Mouse (Mus musculus): Measurements from ENCODE around the gene Ngrn.

Gene Ngrn

DNA sequence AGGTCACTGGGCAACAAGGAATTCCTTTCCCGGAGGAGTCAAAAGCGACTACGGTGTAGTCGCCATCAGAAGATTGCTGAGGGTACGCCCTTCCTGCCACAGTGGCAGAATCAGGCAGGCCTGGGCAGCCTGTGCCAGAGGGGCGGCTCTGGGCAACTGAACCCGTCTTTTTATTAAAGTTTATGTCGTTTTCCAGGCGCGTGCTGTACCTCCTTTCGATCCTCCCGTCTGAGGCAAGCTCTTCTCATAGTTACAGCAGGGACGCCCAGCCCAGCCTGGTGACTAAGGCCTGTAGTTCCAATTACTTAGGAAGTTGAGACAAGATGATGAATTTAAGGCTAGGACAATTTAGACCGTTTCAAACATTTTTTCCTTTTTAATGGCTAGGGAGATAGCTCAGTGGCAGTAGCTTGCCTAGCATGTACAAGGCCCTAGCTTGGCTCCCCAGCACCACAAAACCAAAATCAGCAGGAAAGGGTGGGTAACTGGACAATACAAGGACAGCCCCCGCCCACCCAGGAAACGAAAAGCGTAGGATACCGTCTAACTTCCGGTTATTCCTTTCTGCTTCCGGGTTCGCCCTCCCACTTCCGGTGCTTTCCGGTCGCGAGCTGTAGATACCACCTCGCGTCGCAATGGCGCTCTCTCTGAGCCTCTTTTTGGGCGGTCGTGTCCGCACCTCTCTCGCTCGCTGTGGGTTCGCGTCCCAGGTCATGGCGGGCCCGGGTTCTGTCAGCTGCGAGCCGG lies at the start of gene Ngrn:
TSS of gene Ngrn (plus strand) at position 591 of the 747 bp plus-strand sequence.
- DNase-seq (ENCODE audit: low spot score in 2 of 2) = peak; percentile 82 to 86

DNA sequence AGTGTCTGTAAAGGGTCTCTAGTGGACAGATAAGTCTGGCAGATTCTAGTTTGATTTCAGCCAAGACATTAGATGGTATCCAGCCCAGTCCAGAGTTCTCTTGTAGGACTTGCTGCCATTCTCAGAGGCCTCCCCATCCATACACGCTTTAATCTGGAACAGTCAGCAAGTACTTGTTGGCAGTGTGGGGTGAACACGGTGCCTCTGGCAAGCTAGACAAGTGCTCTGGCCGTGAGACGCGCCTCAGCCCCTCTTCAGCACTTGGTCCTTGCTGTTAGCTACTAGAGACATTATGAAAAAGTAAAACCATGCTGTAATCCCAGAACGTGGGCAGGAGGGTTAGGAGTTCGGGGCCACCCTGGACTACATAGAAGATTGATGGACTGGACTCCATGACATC lies 47.4 kb upstream of the Ngrn start:
- no peak for DNase-seq (ENCODE audit: low spot score in 2 of 2)

DNA sequence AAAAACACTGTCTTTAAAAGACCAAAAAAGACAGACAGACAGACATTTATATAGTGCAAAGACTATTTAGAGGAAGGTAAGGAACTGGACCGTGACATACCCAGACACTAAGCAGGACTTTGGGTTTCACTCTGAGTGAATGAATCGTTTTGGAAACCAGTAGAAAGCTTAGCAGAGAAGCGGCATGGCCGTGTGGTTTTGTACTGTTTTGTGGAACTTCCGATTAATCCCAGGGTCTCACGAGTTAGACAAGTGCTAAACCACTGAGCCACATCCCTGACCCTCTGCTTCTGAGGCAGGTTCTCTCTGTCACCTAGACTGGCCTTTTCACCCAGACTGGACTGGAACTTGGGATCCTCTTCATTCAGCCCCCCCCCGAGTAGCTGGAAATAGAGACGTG lies 46.6 kb upstream of the Ngrn start:
- DNase-seq (ENCODE audit: low spot score in 2 of 2) = no peak

DNA sequence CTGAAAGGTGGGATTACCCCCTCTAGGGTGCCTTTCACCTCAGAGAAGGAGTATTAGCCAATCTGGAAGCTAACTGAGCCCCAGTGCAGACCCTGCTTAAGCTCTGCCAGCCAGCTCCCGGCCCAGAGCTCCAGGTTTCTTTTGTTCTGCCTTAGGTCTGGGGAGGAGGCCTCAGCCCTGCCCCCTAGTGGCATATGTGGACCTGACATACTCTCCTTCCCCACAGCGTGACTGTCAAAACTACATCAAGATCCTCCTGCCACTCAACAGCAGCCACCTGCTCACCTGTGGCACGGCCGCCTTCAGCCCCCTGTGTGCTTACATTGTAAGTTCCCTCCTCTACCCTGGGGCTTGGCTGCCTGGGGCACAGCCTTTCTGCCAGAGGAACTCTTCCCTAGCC lies 45.6 kb upstream of the Ngrn start:
- peak; percentile 65 to 74 for DNase-seq (ENCODE audit: low spot score in 2 of 2)

DNA sequence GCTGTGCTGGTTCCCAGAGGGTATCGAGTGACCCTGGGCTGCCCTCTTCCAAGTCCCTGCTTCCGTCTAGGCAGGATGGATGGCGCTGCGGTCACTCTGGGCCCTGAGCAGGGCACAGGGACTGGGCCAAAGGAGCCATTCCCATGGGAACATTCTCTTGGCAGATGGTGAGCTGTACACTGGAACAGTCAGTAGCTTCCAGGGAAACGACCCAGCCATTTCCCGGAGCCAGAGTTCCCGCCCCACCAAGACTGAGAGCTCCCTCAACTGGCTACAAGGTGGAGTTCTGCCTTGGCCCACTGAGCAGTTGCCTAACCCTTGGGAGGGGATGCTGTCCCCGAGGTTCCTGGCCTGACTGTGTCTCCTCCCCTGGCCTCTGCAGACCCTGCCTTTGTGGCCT lies 44.4 kb upstream of the Ngrn start:
- DNase-seq (ENCODE audit: low spot score in 2 of 2) = peak in 1 of 2 experiments; percentile 69

DNA sequence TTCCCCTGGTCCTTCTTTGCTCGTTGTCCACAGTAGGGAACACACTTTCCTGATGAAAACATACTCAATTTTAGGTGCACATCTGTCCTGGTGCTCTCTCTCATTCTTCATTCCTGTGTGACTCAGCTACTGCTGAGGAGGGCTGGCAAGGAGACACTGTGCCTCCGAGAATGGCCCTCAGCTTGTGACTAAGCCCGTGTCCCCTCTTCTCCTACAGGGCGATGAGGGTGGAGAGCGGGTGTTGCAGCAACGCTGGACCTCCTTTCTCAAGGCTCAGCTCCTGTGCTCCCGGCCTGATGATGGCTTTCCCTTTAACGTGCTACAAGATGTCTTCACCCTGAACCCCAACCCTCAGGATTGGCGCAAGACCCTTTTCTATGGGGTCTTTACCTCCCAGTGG lies 42.3 kb upstream of the Ngrn start:
- DNase-seq (ENCODE audit: low spot score in 2 of 2) = no peak

DNA sequence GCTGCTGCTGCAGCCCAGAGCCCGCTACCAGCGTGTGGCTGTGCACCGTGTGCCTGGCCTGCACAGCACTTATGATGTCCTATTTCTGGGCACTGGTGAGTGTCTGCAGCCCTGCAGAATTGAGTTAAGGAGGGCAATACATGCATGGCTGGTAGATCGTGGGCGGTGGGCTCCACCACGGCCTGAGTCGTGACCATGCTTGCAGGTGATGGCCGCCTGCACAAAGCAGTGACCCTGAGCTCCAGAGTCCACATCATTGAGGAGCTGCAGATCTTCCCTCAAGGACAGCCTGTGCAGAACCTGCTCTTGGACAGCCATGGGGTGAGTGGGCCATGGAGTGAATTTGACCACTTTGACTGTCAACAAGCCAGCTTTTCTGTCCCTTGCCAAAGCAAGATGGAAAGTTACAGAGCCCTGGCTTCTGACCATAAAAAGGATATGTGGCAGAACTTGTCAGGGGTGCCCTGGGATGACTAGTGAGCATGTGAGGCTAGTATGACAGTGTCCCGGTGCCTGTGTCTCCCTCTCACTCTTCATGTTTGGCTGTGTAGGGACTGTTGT lies 40.7 kb upstream of the Ngrn start:
- no peak for DNase-seq (ENCODE audit: low spot score in 2 of 2)

DNA sequence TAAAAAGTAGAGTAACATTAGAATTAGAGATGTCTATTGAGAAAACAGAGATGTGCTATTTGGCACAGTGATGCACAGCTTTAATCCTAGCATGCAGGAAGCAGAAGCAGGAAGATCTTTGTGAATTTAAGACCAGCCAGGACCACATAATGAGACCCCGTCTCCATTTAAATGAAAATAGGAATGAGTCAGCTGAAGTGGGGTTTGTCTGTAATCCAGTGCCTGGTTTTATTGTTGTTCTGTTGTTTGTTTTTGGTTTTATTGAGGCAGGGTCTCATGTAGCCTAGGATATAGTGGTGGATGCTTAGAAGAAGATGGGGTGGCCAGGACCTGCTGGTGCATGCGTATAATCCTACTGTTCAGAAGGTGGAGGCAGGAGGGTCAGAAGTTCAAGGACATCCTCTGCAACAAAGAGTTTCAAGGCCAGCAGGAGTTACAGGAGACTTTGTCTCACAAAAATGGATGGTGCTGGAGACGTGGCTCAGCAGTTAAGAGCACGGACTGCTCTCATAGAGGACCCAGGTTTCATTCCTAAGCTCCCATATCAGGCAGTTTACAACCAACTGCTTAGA lies 39.8 kb upstream of the Ngrn start:
- DNase-seq (ENCODE audit: low spot score in 2 of 2) = no peak

DNA sequence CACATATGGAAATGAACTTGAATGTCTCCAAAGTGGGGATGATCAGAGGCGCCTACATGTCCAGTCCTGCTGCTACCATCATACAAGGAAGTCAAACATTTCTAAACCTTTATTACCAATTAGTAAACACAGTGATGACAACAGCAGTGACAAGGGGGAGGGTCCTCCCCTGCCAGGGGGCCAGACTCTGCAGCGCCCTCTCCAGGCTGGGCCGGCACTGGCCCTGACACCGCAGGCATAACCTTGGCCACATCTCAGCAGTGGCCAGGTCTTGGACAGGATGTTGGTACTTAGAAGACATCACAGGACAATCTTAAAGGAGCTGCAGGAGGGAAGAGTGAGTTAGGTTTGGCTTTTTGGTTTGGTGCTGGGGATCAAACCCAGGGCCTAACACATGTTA lies 34.0 kb upstream of the Ngrn start:
- no peak for DNase-seq (ENCODE audit: low spot score in 2 of 2)

DNA sequence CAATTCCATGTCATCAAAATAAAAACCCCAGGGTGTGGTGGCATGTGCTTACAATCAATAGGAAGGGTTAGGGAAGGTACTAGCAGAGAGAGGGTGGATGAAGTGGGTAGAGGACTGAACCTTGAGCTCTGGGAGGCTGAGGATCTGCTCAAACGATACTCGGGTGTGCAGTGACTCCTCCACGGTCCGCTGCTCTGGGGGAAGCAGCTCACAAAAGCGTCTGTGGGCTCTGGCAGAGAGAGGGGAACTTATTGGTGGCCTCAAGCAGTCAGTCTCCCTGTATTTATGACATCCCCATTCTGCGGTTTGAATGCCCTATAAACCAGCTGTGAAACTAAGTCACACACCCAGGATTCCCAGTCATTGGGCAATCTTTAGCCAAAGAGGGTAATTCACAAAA lies 30.8 kb upstream of the Ngrn start:
- DNase-seq (ENCODE audit: low spot score in 2 of 2) = no peak

DNA sequence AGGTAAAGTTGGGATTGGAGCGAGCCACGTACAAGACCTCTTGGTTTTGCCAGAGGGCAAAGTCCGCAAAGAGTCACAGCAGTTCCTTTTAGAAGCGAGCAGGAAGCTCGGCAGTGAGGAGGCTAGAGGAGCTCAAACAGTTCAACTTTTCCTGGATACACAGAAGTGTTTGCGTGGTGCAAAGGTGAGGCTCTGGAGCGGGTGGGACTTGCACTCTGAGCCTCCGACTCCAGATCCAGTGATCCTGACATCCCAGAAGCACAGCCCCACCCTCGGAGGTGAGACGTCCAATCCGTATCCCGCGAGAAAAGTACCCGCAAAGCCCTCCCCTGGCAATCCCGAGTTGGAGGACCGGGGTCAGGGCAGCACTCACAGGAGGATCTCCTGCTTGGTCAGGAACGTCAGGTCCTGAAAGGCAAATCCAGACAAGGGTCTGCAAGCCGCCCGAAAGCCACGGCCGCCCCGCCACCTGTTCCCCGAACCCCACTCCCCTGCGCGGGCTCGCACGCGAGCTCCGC lies 29.0 kb upstream of the Ngrn start:
- DNase-seq (ENCODE audit: low spot score in 2 of 2) = no peak

DNA sequence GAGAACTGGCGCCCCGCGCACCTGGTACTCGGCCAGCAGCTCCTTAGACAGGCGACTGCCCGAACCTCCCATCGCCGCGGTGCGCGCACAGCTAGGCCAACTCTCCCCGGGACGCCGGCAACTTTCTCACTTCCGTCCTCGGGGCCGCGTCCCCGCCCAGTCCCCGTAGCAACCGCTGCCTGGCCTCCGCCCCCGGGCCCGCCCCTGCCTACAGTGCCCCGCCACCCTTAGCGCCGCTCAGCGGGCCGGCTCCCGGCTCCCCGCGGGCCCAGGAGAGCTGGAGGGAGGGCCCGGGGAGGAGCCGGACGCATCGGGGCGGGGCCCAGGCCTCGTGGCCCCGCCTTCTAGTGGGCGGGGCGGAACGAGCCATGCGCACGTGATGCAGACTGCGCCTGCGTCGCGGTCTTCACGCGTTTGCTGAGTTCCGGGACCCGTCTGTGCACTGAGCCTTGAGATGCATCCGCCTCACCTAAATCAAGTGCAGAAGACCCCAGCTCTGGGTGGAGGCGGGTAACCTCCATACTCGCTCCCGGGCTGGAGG lies 28.5 kb upstream of the Ngrn start, which contains the start of the genes Cib1 and Gdpgp1:
TSS of gene Cib1 (minus strand) at position 325 of the 541 bp plus-strand sequence.
TSS of gene Gdpgp1 (plus strand) at position 377 of the 541 bp plus-strand sequence.
- peak; percentile 96 to 97 for DNase-seq (ENCODE audit: low spot score in 2 of 2)

DNA sequence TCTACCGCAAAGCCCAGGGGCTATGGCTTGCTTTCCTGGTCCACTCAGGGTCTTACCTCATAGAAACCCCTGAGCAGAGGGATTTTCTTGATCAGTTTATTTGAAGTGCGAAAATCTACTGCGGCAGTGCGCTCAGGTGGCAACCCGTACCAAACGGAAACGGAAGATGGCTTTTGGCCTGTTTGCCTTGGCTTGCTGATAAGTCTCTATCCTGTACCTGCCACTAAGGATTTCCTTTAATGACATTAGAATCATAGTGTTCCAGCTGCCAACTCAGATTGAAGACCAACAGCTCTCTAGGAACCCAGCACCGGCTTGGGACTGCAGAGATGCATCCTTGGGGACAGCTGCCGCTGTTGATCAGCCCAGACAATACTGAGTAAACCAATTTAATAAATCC lies 27.2 kb upstream of the Ngrn start:
- DNase-seq (ENCODE audit: low spot score in 2 of 2) = no peak

DNA sequence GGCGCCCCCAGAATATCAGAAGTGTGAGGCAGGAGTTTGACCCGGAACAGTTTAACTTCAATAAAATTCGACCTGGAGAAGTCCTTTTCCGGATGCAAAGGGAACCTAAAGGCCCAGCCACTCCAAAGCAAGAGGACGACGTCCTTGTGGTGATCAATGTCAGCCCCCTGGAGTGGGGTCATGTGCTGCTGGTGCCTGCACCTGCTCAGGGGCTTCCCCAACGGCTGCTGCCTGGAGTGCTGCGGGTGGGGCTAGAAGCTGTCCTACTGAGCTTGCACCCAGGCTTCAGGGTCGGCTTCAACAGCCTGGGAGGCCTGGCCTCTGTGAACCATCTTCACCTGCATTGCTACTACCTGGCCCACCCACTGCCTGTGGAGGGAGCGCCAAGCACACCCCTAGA lies 22.5 kb upstream of the Ngrn start:
- DNase-seq (ENCODE audit: low spot score in 2 of 2) = no peak

DNA sequence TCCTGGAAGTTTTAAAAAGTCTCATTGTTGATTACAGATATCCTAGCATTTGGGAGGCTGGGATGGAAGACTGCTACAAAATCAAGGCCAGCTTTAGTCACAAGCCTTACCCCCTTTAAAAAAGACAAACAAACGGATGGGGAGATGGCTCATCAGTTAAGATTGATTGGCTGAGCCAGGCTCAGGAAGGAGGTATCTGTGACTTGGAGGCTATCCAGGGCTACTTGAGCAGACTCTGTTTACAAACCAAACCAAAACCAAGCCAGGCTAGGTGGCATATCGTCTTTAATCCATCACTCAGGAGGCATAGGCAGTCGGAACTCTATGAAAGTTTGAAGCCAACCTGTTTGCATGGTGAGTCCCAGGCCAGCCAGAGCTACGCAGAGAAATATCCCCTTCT lies 19.4 kb upstream of the Ngrn start:
- no peak for DNase-seq (ENCODE audit: low spot score in 2 of 2)

DNA sequence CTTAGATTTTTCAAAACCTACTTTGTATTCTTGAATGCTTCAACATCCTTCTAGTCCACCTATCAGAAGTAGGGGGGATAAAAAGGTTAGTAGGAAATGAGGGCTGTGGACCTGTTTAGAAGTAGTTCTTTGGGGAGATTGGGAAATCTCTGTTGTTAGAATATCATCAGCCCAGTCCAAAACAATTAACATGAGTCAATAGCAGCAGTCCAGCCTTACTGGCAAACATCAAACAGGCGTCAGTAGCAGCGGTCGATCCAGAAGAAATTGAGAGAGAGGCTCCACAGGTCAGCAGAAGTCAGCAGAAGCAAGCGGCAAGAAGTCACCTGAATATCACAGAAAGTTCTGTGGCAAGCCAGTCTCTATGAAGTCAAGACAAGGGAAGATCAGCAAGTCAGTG lies 16.2 kb upstream of the Ngrn start:
- DNase-seq (ENCODE audit: low spot score in 2 of 2) = no peak

DNA sequence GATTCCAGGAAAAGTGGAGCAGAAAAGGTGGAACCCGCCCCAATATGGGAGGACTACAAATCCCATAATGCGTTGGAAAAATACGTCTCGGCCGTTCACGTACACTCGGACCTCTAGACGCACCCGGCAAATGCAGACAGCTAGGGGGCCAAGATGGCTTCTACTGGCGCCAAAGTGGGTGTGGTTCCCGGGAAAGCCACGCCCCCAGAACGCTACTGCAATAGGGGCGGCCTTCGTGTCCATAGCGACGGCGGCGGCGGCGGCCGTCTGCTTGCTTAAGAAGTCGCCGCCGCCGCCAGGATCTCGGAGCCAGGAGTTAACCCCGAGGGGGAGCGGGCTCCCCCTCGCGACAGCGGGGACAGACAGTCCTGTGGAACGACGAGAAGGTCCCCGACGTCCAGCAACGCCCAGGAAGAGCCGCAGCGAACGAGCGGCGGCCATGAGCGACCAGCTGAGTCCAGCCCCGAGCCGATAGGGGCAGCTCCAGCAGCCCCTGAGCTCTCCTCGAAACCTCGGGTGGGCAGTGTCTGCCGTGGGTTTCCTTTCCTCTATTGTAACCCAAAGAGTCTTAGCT lies 14.8 kb upstream of the Ngrn start, which contains the start of gene Ttll13:
TSS of gene Ttll13 (plus strand) at position 229 of the 574 bp plus-strand sequence.
- peak; percentile 92 to 97 for DNase-seq (ENCODE audit: low spot score in 2 of 2)

DNA sequence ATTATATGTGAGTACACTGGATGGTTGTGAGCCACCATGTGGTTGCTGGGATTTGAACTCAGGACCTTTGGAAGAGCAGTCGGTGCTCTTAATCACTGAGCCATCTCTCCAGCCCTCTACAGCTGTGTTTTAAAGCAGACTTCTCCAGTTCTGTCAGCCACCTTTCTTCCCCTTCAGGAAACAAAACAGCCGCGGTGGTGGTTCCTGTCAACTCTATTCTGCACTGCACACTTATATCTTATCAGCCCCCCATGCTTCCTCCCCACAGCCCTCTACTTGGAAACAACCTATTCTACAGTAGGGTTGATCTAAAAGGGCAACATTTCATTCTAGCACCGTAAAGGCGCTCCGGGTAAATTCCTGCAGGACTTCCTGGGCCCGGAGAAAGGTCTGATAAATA lies 14.2 kb upstream of the Ngrn start:
- DNase-seq (ENCODE audit: low spot score in 2 of 2) = no peak

DNA sequence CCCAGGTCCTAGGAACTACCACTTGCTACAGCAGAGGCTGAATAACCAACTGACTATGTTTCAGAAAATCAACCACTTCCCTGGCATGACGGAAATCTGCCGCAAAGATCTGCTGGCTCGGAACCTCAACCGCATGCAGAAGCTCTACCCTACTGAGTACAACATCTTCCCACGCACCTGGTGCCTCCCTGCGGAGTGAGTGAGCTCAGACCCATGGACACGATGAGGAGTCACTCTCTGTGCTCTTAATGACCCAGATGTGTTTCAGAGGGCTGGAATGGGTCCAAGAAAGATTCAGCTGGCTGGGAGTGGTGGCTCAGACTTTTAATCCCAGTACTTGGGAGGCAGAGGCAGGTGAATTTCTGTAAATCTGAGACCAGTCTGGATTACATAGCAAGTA lies 8.6 kb upstream of the Ngrn start:
- no peak for DNase-seq (ENCODE audit: low spot score in 2 of 2)

DNA sequence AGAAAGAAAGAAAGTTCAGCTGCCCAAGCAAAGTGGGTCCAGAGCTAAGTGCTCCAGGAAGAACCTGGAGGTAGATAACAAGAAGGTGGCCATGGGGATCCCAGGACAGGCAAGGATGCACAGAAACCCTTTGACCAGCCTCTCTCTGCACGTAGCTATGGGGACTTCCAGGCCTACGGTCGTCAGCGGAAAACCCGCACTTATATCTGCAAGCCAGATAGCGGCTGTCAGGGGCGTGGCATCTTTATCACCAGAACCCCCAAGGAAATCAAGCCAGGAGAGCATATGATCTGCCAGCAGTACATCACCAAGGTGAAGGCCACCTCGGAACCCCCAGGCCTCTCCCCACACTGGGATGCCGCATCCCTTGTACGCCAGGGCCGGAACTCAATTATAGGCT lies 8.1 kb upstream of the Ngrn start:
- no peak for DNase-seq (ENCODE audit: low spot score in 2 of 2)

DNA sequence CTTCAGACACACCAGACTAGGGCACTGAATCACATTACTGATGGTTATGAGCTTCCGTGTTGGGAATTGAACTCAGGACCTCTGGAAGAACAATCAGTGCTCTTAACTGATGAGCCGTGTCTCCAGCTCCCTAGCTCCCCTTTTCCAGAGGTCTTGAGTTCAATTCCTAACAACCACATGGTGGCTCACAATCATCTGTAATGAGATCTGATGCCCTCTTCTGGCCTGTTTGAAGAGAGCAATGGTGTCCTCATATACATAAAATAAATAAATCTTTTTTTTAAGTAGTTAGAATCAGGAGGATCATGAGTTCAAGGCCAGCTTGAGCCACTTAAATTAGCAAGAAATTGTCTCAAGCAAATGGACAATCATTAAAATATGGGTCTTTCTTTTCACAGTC lies 5.0 kb upstream of the Ngrn start:
- DNase-seq (ENCODE audit: low spot score in 2 of 2) = no peak

DNA sequence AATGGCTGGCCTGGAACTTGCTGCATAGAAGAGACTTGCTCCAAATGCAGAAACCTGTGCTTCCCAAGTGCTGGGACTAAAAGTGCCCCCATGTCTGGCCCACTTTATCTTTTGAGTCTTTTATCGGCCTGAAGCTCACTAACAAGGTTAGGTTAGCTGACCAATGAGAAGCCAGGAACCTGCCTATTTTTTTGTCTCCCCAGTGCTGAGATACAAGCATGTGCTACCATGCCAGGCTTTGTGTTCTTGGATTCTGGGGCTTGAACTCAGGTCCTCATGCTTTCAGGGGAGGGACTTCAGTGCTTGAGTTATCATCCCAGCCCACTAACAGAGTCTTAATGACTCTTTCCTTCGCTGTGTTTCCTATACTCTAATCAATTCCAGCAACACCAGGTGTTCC lies 3.3 kb upstream of the Ngrn start:
- no peak for DNase-seq (ENCODE audit: low spot score in 2 of 2)
